In genomic region chr2:167597492-167598186, GRCm38 (mm10) we compare ENCODE assay signal across 9 mouse cellular contexts. TPM values are rescaled to one million over a fixed set of nuclear protein-coding genes. Genes with fewer than 3 reads are reported as not detected.
DNase-seq lines count a peak whose midpoint lies in the region; ATAC-seq lines count a peak whose summit lies in the region.
"Had no signal": no experiment of that assay in that cellular context is flagged by ENCODE, and none has a peak within 500 bp of the region (broad histone marks: within the 10 kb centered on the region; RNA-seq: fewer than 3 reads in every experiment).

No protein-coding gene starts in this region.

- peaks cover 81% of the 10 kb centered on the region for H3K4me1 ChIP-seq in lung, embryonic 15.5 days
- peaks cover 31% of the 10 kb centered on the region for H3K4me1 ChIP-seq in forebrain, embryonic 12.5 days
- H3K4me1 ChIP-seq in hindbrain, embryonic 15.5 days (replicated peaks): peaks cover 17% of the 10 kb centered on the region
- H3K4me1 ChIP-seq in midbrain, embryonic 10.5 days: peaks cover 47% of the 10 kb centered on the region

- H3K36me3 ChIP-seq in lung, embryonic 15.5 days: no peaks in the 10 kb centered on the region
- no peaks in the 10 kb centered on the region for H3K36me3 ChIP-seq in forebrain, embryonic 12.5 days (replicated peaks)
- H3K36me3 ChIP-seq in hindbrain, embryonic 15.5 days: no peaks in the 10 kb centered on the region
- H3K36me3 ChIP-seq in midbrain, embryonic 10.5 days: no peaks in the 10 kb centered on the region

- 11% methylated on average over 37 of the region's 40 CpGs for WGBS in lung, embryonic 15.5 days
- 35% methylated on average over 34 of the region's 40 CpGs for WGBS in forebrain, embryonic 12.5 days
- WGBS in hindbrain, embryonic 15.5 days: 33% methylated on average over 36 of the region's 40 CpGs
- WGBS in midbrain, embryonic 10.5 days: 31% methylated on average over 40 of the region's 40 CpGs

- peak overlapping the region; percentile 28 for H3K4me3 ChIP-seq in lung, embryonic 15.5 days
- H3K4me3 ChIP-seq in forebrain, embryonic 12.5 days (replicated peaks): peak overlapping the region; percentile 16
- 0 out of 2 replicates have a peak overlapping the region, but pooled peaks have one; percentile 1 for H3K4me3 ChIP-seq in hindbrain, embryonic 15.5 days
- H3K4me3 ChIP-seq in midbrain, embryonic 10.5 days: peak overlapping the region; percentile 43
- H3K4me3 ChIP-seq: megakaryocyte, embryonic 14.5 days had no signal

- H3K4me2 ChIP-seq in lung, embryonic 15.5 days: peak overlapping the region; percentile 51
- peak overlapping the region; percentile 46 for H3K4me2 ChIP-seq in forebrain, embryonic 12.5 days
- H3K4me2 ChIP-seq in hindbrain, embryonic 15.5 days: peak overlapping the region; percentile 40

- ATAC-seq in lung, embryonic 15.5 days (ENCODE audit: borderline replicate concordance, extremely low read depth, low FRiP score, low TSS enrichment): peak; percentile 80
- peak; percentile 46; the same call in 1 of the 2 replicates for ATAC-seq in forebrain, embryonic 12.5 days (ENCODE audit: low FRiP score)
- ATAC-seq in hindbrain, embryonic 15.5 days (ENCODE audit: low FRiP score, low read depth): no peak
- ATAC-seq in CD4-positive, CD25-positive, alpha-beta regulatory T cell, adult 4 months: no peak

- no peak for DNase-seq in lung, postnatal 36 days
- DNase-seq in midbrain, embryonic 10.5 days (ENCODE audit: low spot score): peak; percentile 60
- no peak for DNase-seq in thymus, postnatal 14 days
- DNase-seq in layer of hippocampus, postnatal 36 days: no peak

- no peaks in the 10 kb centered on the region for H3K9me3 ChIP-seq in lung, embryonic 15.5 days
- no peaks in the 10 kb centered on the region for H3K9me3 ChIP-seq in forebrain, embryonic 12.5 days
- H3K9me3 ChIP-seq in hindbrain, embryonic 15.5 days: no peaks in the 10 kb centered on the region
- no peaks in the 10 kb centered on the region for H3K9me3 ChIP-seq in midbrain, embryonic 10.5 days (replicated peaks)
- H3K9me3 ChIP-seq: megakaryocyte, embryonic 14.5 days had no signal

- H3K27ac ChIP-seq in lung, embryonic 15.5 days: peak overlapping the region; percentile 95
- H3K27ac ChIP-seq in forebrain, embryonic 12.5 days: peak overlapping the region; percentile 47; the same call in 1 of the 2 replicates
- H3K27ac ChIP-seq in hindbrain, embryonic 15.5 days (replicated peaks): no peak overlapping the region
- peak overlapping the region; percentile 77 for H3K27ac ChIP-seq in midbrain, embryonic 10.5 days (replicated peaks)

- H3K9ac ChIP-seq in lung, embryonic 15.5 days: peak overlapping the region; percentile 19; the same call in 1 of the 2 replicates
- peak overlapping the region; percentile 42; the same call in 1 of the 2 replicates for H3K9ac ChIP-seq in forebrain, embryonic 12.5 days
- no peak overlapping the region for H3K9ac ChIP-seq in hindbrain, embryonic 15.5 days

- H3K27me3 ChIP-seq in lung, embryonic 15.5 days: no peaks in the 10 kb centered on the region
- H3K27me3 ChIP-seq in forebrain, embryonic 12.5 days: peaks cover 28% of the 10 kb centered on the region
- peaks cover 4% of the 10 kb centered on the region; the same call in 1 of the 2 replicates for H3K27me3 ChIP-seq in hindbrain, embryonic 15.5 days
- peaks cover 45% of the 10 kb centered on the region for H3K27me3 ChIP-seq in midbrain, embryonic 10.5 days (ENCODE audit: low read depth, poor library complexity, severe bottlenecking)

RNA-seq across cellular contexts. Expression of gene Ube2v1, which starts 34.3 kb away (rescaled TPM):
- 280 and 282 TPM in 2 replicates for polyA plus RNA-seq in lung, embryonic 15.5 days (2015; fragmentation: Nextera tagmentation; extraction: Ambion mirVana)
- polyA plus RNA-seq in forebrain, embryonic 12.5 days (2016; fragmentation: Nextera tagmentation; extraction: Ambion mirVana): 303 and 311 TPM in 2 replicates
- polyA plus RNA-seq in hindbrain, embryonic 15.5 days (2015; fragmentation: Nextera tagmentation; extraction: Ambion mirVana): 334 and 356 TPM in 2 replicates
- 410 and 413 TPM in 2 replicates for polyA plus RNA-seq in midbrain, embryonic 10.5 days (2016; fragmentation: Nextera tagmentation; extraction: Ambion mirVana)
- 100 to 1,000 TPM; 373 to 544 TPM for polyA plus RNA-seq in CD4-positive, CD25-positive, alpha-beta regulatory T cell, adult 4 months (2017; shearing (Covaris generic))
- total RNA-seq in layer of hippocampus, postnatal 36 days (2021): 100 to 1,000 TPM; 208 to 231 TPM

RNA-seq across cellular contexts. Expression of gene Snai1, which starts 59.6 kb away (rescaled TPM):
- 107 and 109 TPM in 2 replicates for polyA plus RNA-seq in lung, embryonic 15.5 days (2015; fragmentation: Nextera tagmentation; extraction: Ambion mirVana)
- polyA plus RNA-seq in forebrain, embryonic 12.5 days (2016; fragmentation: Nextera tagmentation; extraction: Ambion mirVana): 11.8 and 14.6 TPM in 2 replicates
- 5.9 and 6.6 TPM in 2 replicates for polyA plus RNA-seq in hindbrain, embryonic 15.5 days (2015; fragmentation: Nextera tagmentation; extraction: Ambion mirVana)
- 30.0 and 36.1 TPM in 2 replicates for polyA plus RNA-seq in midbrain, embryonic 10.5 days (2016; fragmentation: Nextera tagmentation; extraction: Ambion mirVana)
- under 1 TPM in 1 of 2 experiments, not detected in 1; 0.27 TPM for polyA plus RNA-seq in CD4-positive, CD25-positive, alpha-beta regulatory T cell, adult 4 months (2017; shearing (Covaris generic))
- under 1 TPM; 0.50 to 0.94 TPM for total RNA-seq in layer of hippocampus, postnatal 36 days (2021)

Comparison
In these comparisons a context has a peak if more than half of its experiments do, and no peak if none do; other contexts are left out.
1. ATAC-seq: peak in lung, embryonic 15.5 days (single experiment) and forebrain, embryonic 12.5 days (single experiment); none in hindbrain, embryonic 15.5 days (single experiment) and CD4-positive, CD25-positive, alpha-beta regulatory T cell, adult 4 months (single experiment).
2. Peak in every context shown above with its lines, with median percentiles within 50 percentile points of each other: H3K4me2 ChIP-seq and H3K4me3 ChIP-seq.